Mouse (Mus musculus) testis, adult 2 months (tissue): ENCODE data around the gene Gm45717.

Source experiments
- CTCF ChIP-seq: fragments of 200-500 bp; IDR thresholded peaks from 2 replicates; pipeline ENCODE4 v1.5.1; 2012; ENCODE audit warnings: low read depth, mild to moderate bottlenecking, inconsistent platforms, low read length, moderate library complexity; ENCODE audit not compliant: control insufficient read depth, insufficient read depth, insufficient replicate concordance
- POLR2A ChIP-seq: fragments of 200-500 bp; IDR thresholded peaks from 2 replicates; pipeline ENCODE4 v1.6.1; 2012; ENCODE audit warnings: low read depth, mild to moderate bottlenecking, inconsistent platforms, low read length, moderate library complexity; ENCODE audit not compliant: control insufficient read depth

DNA sequence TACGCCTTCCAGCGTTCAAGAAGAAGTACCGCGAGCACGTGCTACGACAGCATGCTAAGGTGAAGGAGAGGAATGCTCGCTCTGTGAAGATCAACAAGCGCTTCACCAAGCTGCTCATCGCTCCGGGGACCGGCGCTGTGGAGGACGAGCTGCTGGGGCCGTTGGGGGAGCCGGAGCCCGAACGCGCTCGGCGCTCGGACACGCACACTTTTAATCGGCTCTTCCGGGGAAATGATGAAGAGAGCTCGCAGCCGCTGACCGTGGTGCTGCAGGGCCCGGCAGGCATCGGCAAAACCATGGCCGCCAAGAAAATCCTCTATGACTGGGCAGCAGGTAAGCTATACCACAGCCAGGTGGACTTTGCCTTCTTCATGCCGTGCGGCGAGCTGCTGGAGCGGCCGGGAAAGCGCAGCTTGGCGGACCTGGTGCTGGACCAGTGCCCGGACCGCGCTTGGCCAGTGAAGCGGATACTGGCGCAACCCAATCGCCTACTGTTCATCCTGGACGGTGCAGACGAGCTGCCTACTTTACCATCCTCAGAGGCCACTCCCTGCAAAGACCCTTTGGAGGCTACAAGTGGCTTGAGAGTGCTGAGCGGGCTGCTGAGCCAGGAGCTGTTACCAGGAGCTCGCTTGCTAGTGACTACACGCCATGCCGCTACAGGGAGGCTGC is 33.2 kb downstream of the Gm45717 start:
- TF ChIP-seq CTCF: no peak
- TF ChIP-seq POLR2A: no peak
